Mouse (Mus musculus) heart, adult 18-20 months (tissue): ENCODE data around the gene Grk5. TPM values are rescaled to one million over a fixed set of nuclear protein-coding genes. Genes with fewer than 3 reads are reported as not detected.
"Not testable (repeated sequence)": the region's sequence is repeated elsewhere in the genome, so short reads cannot be mapped to it uniquely, and the experiment has no call there.

Experiments used
- DNase-seq, 2 experiments: peaks; one replicate each; pipeline ENCODE4 v3.0.0; 2021 to 2022; ENCODE audit warnings: mixed read lengths in 1 of 2
- long read RNA-seq, 2 experiments: library from polyadenylated mRNA; stranded (forward); transcript quantifications; one replicate each; pipeline ENCODE4 v2.0.0; 2021
- total RNA-seq, 2 experiments: library from RNA; stranded (reverse); gene quantifications; 2 replicates each; pipeline ENCODE4 v1.2.3; 2021

Gene Grk5
- total RNA-seq = 10 to 100 TPM; 28.3 to 42.0 TPM
- long read RNA-seq, experiment 1, full-length matches to known transcripts = 2 of 7 reads
- long read RNA-seq, experiment 1, partial matches to known transcripts = 2 of 7 reads
- long read RNA-seq, experiment 1, other reads (novel, unspliced or antisense) = 3 of 7 reads
- long read RNA-seq, experiment 2, full-length matches to known transcripts = 2 of 7 reads
- long read RNA-seq, experiment 2, partial matches to known transcripts = 1 of 7 reads
- long read RNA-seq, experiment 2, other reads (novel, unspliced or antisense) = 4 of 7 reads

- DNase-seq = peak; percentile 97 to 98
These were observed at the start of gene Grk5 for GRCm38 (mm10) chr19:60889714-60890315. TSS of gene Grk5 (plus strand) at chr19:60889749.

- no peak for DNase-seq
These were observed 46.2 kb upstream of the Grk5 start for GRCm38 (mm10) chr19:60843324-60843723.

GRCm38 (mm10) chr19:60845731-60846130 is 43.8 kb upstream of the Grk5 start:
- no peak for DNase-seq

- peak; percentile 95 to 97 for DNase-seq
These were observed 28.5 kb upstream of the Grk5 start, which contains the start of gene Sfxn4 for GRCm38 (mm10) chr19:60860868-60861700. TSS of gene Sfxn4 (minus strand) at chr19:60861479.

- DNase-seq = not testable (repeated sequence)
These were observed 23.4 kb upstream of the Grk5 start for GRCm38 (mm10) chr19:60866169-60866568.

GRCm38 (mm10) chr19:60870489-60870888 is 19.1 kb upstream of the Grk5 start:
- DNase-seq = no peak

- no peak for DNase-seq
These were observed 18.2 kb upstream of the Grk5 start for GRCm38 (mm10) chr19:60871366-60871765.

GRCm38 (mm10) chr19:60872272-60872671 is 17.3 kb upstream of the Grk5 start:
- no peak for DNase-seq

GRCm38 (mm10) chr19:60873501-60873900 is 16.0 kb upstream of the Grk5 start:
- peak; percentile 30 to 36 for DNase-seq

GRCm38 (mm10) chr19:60874064-60874694 is 15.4 kb upstream of the Grk5 start, which contains the start of gene Prdx3:
TSS of gene Prdx3 (minus strand) at chr19:60874556.
- peak; percentile 99 for DNase-seq

GRCm38 (mm10) chr19:60883129-60883528 is 6.4 kb upstream of the Grk5 start:
- peak; percentile 44 to 67 for DNase-seq

- DNase-seq = no peak
These were observed 1.9 kb upstream of the Grk5 start for GRCm38 (mm10) chr19:60887637-60888036.

GRCm38 (mm10) chr19:60889101-60889713 is 342 bp upstream of the Grk5 start:
- DNase-seq = peak; percentile 83 to 92

GRCm38 (mm10) chr19:60890391-60891122 is 1.0 kb downstream of the Grk5 start:
- DNase-seq = peak in 1 of 2 experiments; percentile 77

GRCm38 (mm10) chr19:60891123-60891470 is 1.5 kb downstream of the Grk5 start:
- DNase-seq = peak; percentile 41 to 60

- peak; percentile 69 to 87 for DNase-seq
These were observed 2.5 kb downstream of the Grk5 start for GRCm38 (mm10) chr19:60891934-60892547.

GRCm38 (mm10) chr19:60895251-60895880 is 5.8 kb downstream of the Grk5 start:
- DNase-seq = peak; percentile 27 to 49

- DNase-seq = no peak
These were observed 13.6 kb downstream of the Grk5 start for GRCm38 (mm10) chr19:60903139-60903538.

GRCm38 (mm10) chr19:60903971-60904370 is 14.4 kb downstream of the Grk5 start:
- no peak for DNase-seq

GRCm38 (mm10) chr19:60905477-60905876 is 15.9 kb downstream of the Grk5 start:
- no peak for DNase-seq
